Mouse (Mus musculus) C2C12 (cell line): ENCODE results near the gene Tkt.

Source experiments
- CEBPB ChIP-seq: IDR thresholded peaks from one replicate; pipeline ENCODE4 v1.6.1; 2011; ENCODE audit warnings: low read depth, mild to moderate bottlenecking, control low read depth, moderate library complexity
- CTCF ChIP-seq: IDR thresholded peaks from one replicate; pipeline ENCODE4 v1.5.1; 2011; ENCODE audit not compliant: control insufficient read depth, insufficient read depth, insufficient read length
- MAX ChIP-seq: IDR thresholded peaks from one replicate; pipeline ENCODE4 v1.6.1; 2011; ENCODE audit warnings: mild to moderate bottlenecking, control low read depth
- MYOD1 ChIP-seq: IDR thresholded peaks from one replicate; pipeline ENCODE4 v1.6.1; 2011; ENCODE audit warnings: low read depth; ENCODE audit not compliant: control insufficient read depth, insufficient read length
- USF1 ChIP-seq: IDR thresholded peaks from one replicate; pipeline ENCODE4 v1.6.1; 2011; ENCODE audit warnings: low read depth, mild to moderate bottlenecking, control low read depth, moderate library complexity

GRCm38 (mm10) chr14:30579882-30580281 lies 31.7 kb downstream of the Tkt start:
- TF ChIP-seq CTCF (no peak), MAX (no peak), USF1 (no peak), CEBPB (no peak), MYOD1 (no peak)
